Mouse (Mus musculus): ENCODE data around the gene Mrm3. TPM values are rescaled to one million over a fixed set of nuclear protein-coding genes. Genes with fewer than 3 reads are reported as not detected.

The Mrm3 gene
- polyA plus RNA-seq, 1 experiment: 17.8 TPM

GRCm38 (mm10) chr11:76256129-76256528 is 12.6 kb downstream of the Mrm3 start:
- TF ChIP-seq TCF3 (IDR thresholded peaks at IDR 0.05; ENCODE audit: insufficient read length, low read depth) (no peak), MYOG (IDR thresholded peaks at IDR 0.05; ENCODE audit: control insufficient read depth in 1 of 3, insufficient read depth in 1 of 3, insufficient read length in 2 of 3, low read depth in 2 of 3) (peak in 1 of 3 experiments; percentile 35), POLR2AphosphoS2 (IDR thresholded peaks at IDR 0.05; ENCODE audit: insufficient read length, low read depth) (no peak), CEBPB (IDR thresholded peaks at IDR 0.05; ENCODE audit: insufficient read depth, poor library complexity, severe bottlenecking) (no peak), REST (IDR thresholded peaks at IDR 0.05; ENCODE audit: insufficient read depth, insufficient read length) (no peak), MYOD1 (IDR thresholded peaks at IDR 0.05; ENCODE audit: control insufficient read depth in 1 of 3, insufficient read length in 2 of 3, low read depth in 2 of 3) (peak in 1 of 3 experiments; percentile 46)
- H3K27me3 ChIP-seq (ENCODE audit: control insufficient read depth, insufficient read depth, insufficient read length): no peaks in the 10 kb centered on the region
- H3K4me2 ChIP-seq (ENCODE audit: low read depth): peak overlapping the region; percentile 33
- H3K36me3 ChIP-seq (ENCODE audit: control insufficient read depth, insufficient read depth): peaks cover 7% of the 10 kb centered on the region
- no peak overlapping the region for H3K4me3 ChIP-seq
- H3K79me2 ChIP-seq (ENCODE audit: control insufficient read depth, insufficient read depth): no peaks in the 10 kb centered on the region
- no peak overlapping the region for H3ac ChIP-seq (ENCODE audit: control insufficient read depth, insufficient read length)

GRCm38 (mm10) chr11:76257386-76257785 is 13.9 kb downstream of the Mrm3 start:
- Histone ChIP-seq H3K4me2 (ENCODE audit: low read depth) (no peak overlapping the region), H3K36me3 (ENCODE audit: control insufficient read depth, insufficient read depth) (peaks cover 7% of the 10 kb centered on the region), H3K79me2 (ENCODE audit: control insufficient read depth, insufficient read depth) (no peaks in the 10 kb centered on the region), H3K4me3 (no peak overlapping the region), H3K27me3 (ENCODE audit: control insufficient read depth, insufficient read depth, insufficient read length) (no peaks in the 10 kb centered on the region), H3ac (ENCODE audit: control insufficient read depth, insufficient read length) (no peak overlapping the region)
- TF ChIP-seq TCF12 (IDR thresholded peaks at IDR 0.05; ENCODE audit: insufficient read depth, poor library complexity, severe bottlenecking) (peak; percentile 4), MYOD1 (IDR thresholded peaks at IDR 0.05; ENCODE audit: control insufficient read depth in 1 of 3, insufficient read length in 2 of 3, low read depth in 2 of 3) (peak in 2 of 3 experiments; percentile 30 to 68), USF1 (IDR thresholded peaks at IDR 0.05; ENCODE audit: low read depth) (no peak), MYOG (IDR thresholded peaks at IDR 0.05; ENCODE audit: control insufficient read depth in 1 of 3, insufficient read depth in 1 of 3, insufficient read length in 2 of 3, low read depth in 2 of 3) (peak; percentile 55 to 79 (median 71)), POLR2A (IDR thresholded peaks at IDR 0.05; ENCODE audit: insufficient read length, low read depth) (no peak), SRF (IDR thresholded peaks at IDR 0.05; ENCODE audit: control insufficient read depth, insufficient read length, low read depth) (no peak), CEBPB (IDR thresholded peaks at IDR 0.05; ENCODE audit: insufficient read depth, poor library complexity, severe bottlenecking) (no peak), MAX (IDR thresholded peaks at IDR 0.05; ENCODE audit: low read depth) (no peak), REST (IDR thresholded peaks at IDR 0.05; ENCODE audit: insufficient read depth, insufficient read length) (no peak), POLR2AphosphoS2 (IDR thresholded peaks at IDR 0.05; ENCODE audit: insufficient read length, low read depth) (no peak)

GRCm38 (mm10) chr11:76258511-76258910 is 15.0 kb downstream of the Mrm3 start:
- Histone ChIP-seq H3K27me3 (ENCODE audit: control insufficient read depth, insufficient read depth, insufficient read length) (no peaks in the 10 kb centered on the region), H3K4me3 (no peak overlapping the region), H3K36me3 (ENCODE audit: control insufficient read depth, insufficient read depth) (peaks cover 7% of the 10 kb centered on the region), H3ac (ENCODE audit: control insufficient read depth, insufficient read length) (no peak overlapping the region), H3K4me2 (ENCODE audit: low read depth) (no peak overlapping the region), H3K79me2 (ENCODE audit: control insufficient read depth, insufficient read depth) (no peaks in the 10 kb centered on the region)
- no peak for TF ChIP-seq MYOG (IDR thresholded peaks at IDR 0.05; ENCODE audit: control insufficient read depth in 1 of 3, insufficient read depth in 1 of 3, insufficient read length in 2 of 3, low read depth in 2 of 3)
- no peak for TF ChIP-seq USF1 (IDR thresholded peaks at IDR 0.05; ENCODE audit: low read depth)
- TF ChIP-seq REST (IDR thresholded peaks at IDR 0.05; ENCODE audit: insufficient read depth, insufficient read length): no peak
- no peak for TF ChIP-seq TCF12 (IDR thresholded peaks at IDR 0.05; ENCODE audit: insufficient read depth, poor library complexity, severe bottlenecking)
- TF ChIP-seq TCF3 (IDR thresholded peaks at IDR 0.05; ENCODE audit: insufficient read length, low read depth): no peak
- no peak for TF ChIP-seq MAX (IDR thresholded peaks at IDR 0.05; ENCODE audit: low read depth)
- TF ChIP-seq MYOD1 (IDR thresholded peaks at IDR 0.05; ENCODE audit: control insufficient read depth in 1 of 3, insufficient read length in 2 of 3, low read depth in 2 of 3): no peak
- TF ChIP-seq POLR2AphosphoS2 (IDR thresholded peaks at IDR 0.05; ENCODE audit: insufficient read length, low read depth): no peak
- no peak for TF ChIP-seq SRF (IDR thresholded peaks at IDR 0.05; ENCODE audit: control insufficient read depth, insufficient read length, low read depth)
- no peak for TF ChIP-seq POLR2A (IDR thresholded peaks at IDR 0.05; ENCODE audit: insufficient read length, low read depth)
- no peak for TF ChIP-seq CEBPB (IDR thresholded peaks at IDR 0.05; ENCODE audit: insufficient read depth, poor library complexity, severe bottlenecking)

- no peak for TF ChIP-seq E2F4 (IDR thresholded peaks at IDR 0.05; ENCODE audit: insufficient read depth)
- Histone ChIP-seq H3K4me2 (ENCODE audit: low read depth) (no peak overlapping the region), H3K27me3 (ENCODE audit: control insufficient read depth, insufficient read depth, insufficient read length) (no peaks in the 10 kb centered on the region), H3K4me3 (no peak overlapping the region), H3K36me3 (ENCODE audit: control insufficient read depth, insufficient read depth) (peaks cover 8% of the 10 kb centered on the region), H3K79me2 (ENCODE audit: control insufficient read depth, insufficient read depth) (no peaks in the 10 kb centered on the region), H3ac (ENCODE audit: control insufficient read depth, insufficient read length) (no peak overlapping the region)
Measured at GRCm38 (mm10) chr11:76260208-76261050, 16.9 kb downstream of the Mrm3 start.

GRCm38 (mm10) chr11:76261224-76261623 is 17.7 kb downstream of the Mrm3 start:
- TF ChIP-seq TCF3 (IDR thresholded peaks at IDR 0.05; ENCODE audit: insufficient read length, low read depth) (no peak), POLR2AphosphoS2 (IDR thresholded peaks at IDR 0.05; ENCODE audit: insufficient read length, low read depth) (no peak), POLR2A (IDR thresholded peaks at IDR 0.05; ENCODE audit: insufficient read length, low read depth) (no peak), REST (IDR thresholded peaks at IDR 0.05; ENCODE audit: insufficient read depth, insufficient read length) (no peak), E2F4 (IDR thresholded peaks at IDR 0.05; ENCODE audit: insufficient read depth) (no peak), CEBPB (IDR thresholded peaks at IDR 0.05; ENCODE audit: insufficient read depth, poor library complexity, severe bottlenecking) (no peak), TCF12 (IDR thresholded peaks at IDR 0.05; ENCODE audit: insufficient read depth, poor library complexity, severe bottlenecking) (no peak), USF1 (IDR thresholded peaks at IDR 0.05; ENCODE audit: low read depth) (no peak), SRF (IDR thresholded peaks at IDR 0.05; ENCODE audit: control insufficient read depth, insufficient read length, low read depth) (no peak), MAX (IDR thresholded peaks at IDR 0.05; ENCODE audit: low read depth) (no peak), MYOD1 (IDR thresholded peaks at IDR 0.05; ENCODE audit: control insufficient read depth in 1 of 3, insufficient read length in 2 of 3, low read depth in 2 of 3) (no peak), MYOG (IDR thresholded peaks at IDR 0.05; ENCODE audit: control insufficient read depth in 1 of 3, insufficient read depth in 1 of 3, insufficient read length in 2 of 3, low read depth in 2 of 3) (no peak)
- Histone ChIP-seq H3K4me2 (ENCODE audit: low read depth) (no peak overlapping the region), H3K4me3 (no peak overlapping the region), H3K36me3 (ENCODE audit: control insufficient read depth, insufficient read depth) (peaks cover 16% of the 10 kb centered on the region), H3K27me3 (ENCODE audit: control insufficient read depth, insufficient read depth, insufficient read length) (no peaks in the 10 kb centered on the region), H3K79me2 (ENCODE audit: control insufficient read depth, insufficient read depth) (no peaks in the 10 kb centered on the region), H3ac (ENCODE audit: control insufficient read depth, insufficient read length) (no peak overlapping the region)
